Mouse (Mus musculus): ENCODE data around the gene Cspg4. TPM values are rescaled to one million over a fixed set of nuclear protein-coding genes. Genes with fewer than 3 reads are reported as not detected.
"Not testable (repeated sequence)": the region's sequence is repeated elsewhere in the genome, so short reads cannot be mapped to it uniquely, and the experiment has no call there.

The Cspg4 gene
- polyA plus RNA-seq, 1 experiment from 2014 or later: not detected

GRCm38 (mm10) chr9:56891517-56892011 is 26.7 kb downstream of the Cspg4 start:
- Histone ChIP-seq H3K27ac (no peak overlapping the region), H3K4me3 (ENCODE audit: inconsistent target) (no peak overlapping the region), H3K79me2 (ENCODE audit: inconsistent target) (no peaks in the 10 kb centered on the region), H3K36me3 (ENCODE audit: inconsistent target) (no peaks in the 10 kb centered on the region)
- WGBS (ENCODE audit: missing documents): 35% methylated on average over 10 of the region's 12 CpGs

GRCm38 (mm10) chr9:56892111-56892510 is 27.3 kb downstream of the Cspg4 start:
- Histone ChIP-seq H3K79me2 (ENCODE audit: inconsistent target) (no peaks in the 10 kb centered on the region), H3K27ac (no peak overlapping the region), H3K4me3 (ENCODE audit: inconsistent target) (no peak overlapping the region), H3K36me3 (ENCODE audit: inconsistent target) (no peaks in the 10 kb centered on the region)
- 96% methylated on average over 10 of the region's 10 CpGs for WGBS (ENCODE audit: missing documents)

- Histone ChIP-seq H3K27ac (no peak overlapping the region), H3K79me2 (ENCODE audit: inconsistent target) (no peaks in the 10 kb centered on the region), H3K36me3 (ENCODE audit: inconsistent target) (no peaks in the 10 kb centered on the region), H3K4me3 (ENCODE audit: inconsistent target) (no peak overlapping the region)
- WGBS (ENCODE audit: missing documents): 83% methylated on average over 8 of the region's 8 CpGs
These were observed 28.5 kb downstream of the Cspg4 start for GRCm38 (mm10) chr9:56893313-56893712.

- 8% methylated on average over 2 of the region's 3 CpGs for WGBS (ENCODE audit: missing documents)
- Histone ChIP-seq H3K79me2 (ENCODE audit: inconsistent target) (no peaks in the 10 kb centered on the region), H3K4me3 (ENCODE audit: inconsistent target) (no peak overlapping the region), H3K27ac (no peak overlapping the region), H3K36me3 (ENCODE audit: inconsistent target) (no peaks in the 10 kb centered on the region)
These were observed 29.2 kb downstream of the Cspg4 start for GRCm38 (mm10) chr9:56894006-56894405.

- WGBS (ENCODE audit: missing documents): 88% methylated on average over 12 of the region's 12 CpGs
- H3K4me3 ChIP-seq (ENCODE audit: inconsistent target): no peak overlapping the region
- no peaks in the 10 kb centered on the region for H3K79me2 ChIP-seq (ENCODE audit: inconsistent target)
- no peak overlapping the region for H3K27ac ChIP-seq
- H3K36me3 ChIP-seq (ENCODE audit: inconsistent target): no peaks in the 10 kb centered on the region
These were observed 31.9 kb downstream of the Cspg4 start for GRCm38 (mm10) chr9:56896779-56897178.

GRCm38 (mm10) chr9:56899409-56899808 is 34.6 kb downstream of the Cspg4 start:
- Histone ChIP-seq H3K27ac (no peak overlapping the region), H3K4me3 (ENCODE audit: inconsistent target) (no peak overlapping the region), H3K79me2 (ENCODE audit: inconsistent target) (no peaks in the 10 kb centered on the region), H3K36me3 (ENCODE audit: inconsistent target) (no peaks in the 10 kb centered on the region)
- 96% methylated on average over 11 of the region's 11 CpGs for WGBS (ENCODE audit: missing documents)

- H3K27ac ChIP-seq: no peak overlapping the region
- no peak overlapping the region for H3K4me3 ChIP-seq (ENCODE audit: inconsistent target)
- H3K79me2 ChIP-seq (ENCODE audit: inconsistent target): no peaks in the 10 kb centered on the region
- no peaks in the 10 kb centered on the region for H3K36me3 ChIP-seq (ENCODE audit: inconsistent target)
These were observed 35.2 kb downstream of the Cspg4 start for GRCm38 (mm10) chr9:56900060-56900459.

GRCm38 (mm10) chr9:56900571-56900970 is 35.7 kb downstream of the Cspg4 start:
- H3K4me3 ChIP-seq (ENCODE audit: inconsistent target): no peak overlapping the region
- no peaks in the 10 kb centered on the region for H3K36me3 ChIP-seq (ENCODE audit: inconsistent target)
- H3K27ac ChIP-seq: no peak overlapping the region
- 20% methylated on average over 9 of the region's 9 CpGs for WGBS (ENCODE audit: missing documents)
- no peaks in the 10 kb centered on the region for H3K79me2 ChIP-seq (ENCODE audit: inconsistent target)

GRCm38 (mm10) chr9:56901187-56901586 is 36.4 kb downstream of the Cspg4 start:
- 30% methylated on average over 4 of the region's 8 CpGs for WGBS (ENCODE audit: missing documents)
- H3K4me3 ChIP-seq (ENCODE audit: inconsistent target): no peak overlapping the region
- no peak overlapping the region for H3K27ac ChIP-seq
- no peaks in the 10 kb centered on the region for H3K79me2 ChIP-seq (ENCODE audit: inconsistent target)
- H3K36me3 ChIP-seq (ENCODE audit: inconsistent target): no peaks in the 10 kb centered on the region

GRCm38 (mm10) chr9:56903662-56904061 is 38.8 kb downstream of the Cspg4 start:
- Histone ChIP-seq H3K79me2 (ENCODE audit: inconsistent target) (no peaks in the 10 kb centered on the region), H3K4me3 (ENCODE audit: inconsistent target) (no peak overlapping the region), H3K27ac (no peak overlapping the region), H3K36me3 (ENCODE audit: inconsistent target) (no peaks in the 10 kb centered on the region)
- 90% methylated on average over 3 of the region's 3 CpGs for WGBS (ENCODE audit: missing documents)

- H3K27ac ChIP-seq: no peak overlapping the region
- H3K79me2 ChIP-seq (ENCODE audit: inconsistent target): no peaks in the 10 kb centered on the region
- 56% methylated on average over 9 of the region's 9 CpGs for WGBS (ENCODE audit: missing documents)
- H3K4me3 ChIP-seq (ENCODE audit: inconsistent target): no peak overlapping the region
- no peaks in the 10 kb centered on the region for H3K36me3 ChIP-seq (ENCODE audit: inconsistent target)
These were observed 42.7 kb downstream of the Cspg4 start for GRCm38 (mm10) chr9:56907549-56907948.

GRCm38 (mm10) chr9:56909991-56910390 is 45.2 kb downstream of the Cspg4 start:
- H3K36me3 ChIP-seq (ENCODE audit: inconsistent target); H3K4me3 ChIP-seq (ENCODE audit: inconsistent target); H3K27ac ChIP-seq; H3K79me2 ChIP-seq (ENCODE audit: inconsistent target): not testable (repeated sequence)
- 67% methylated on average over 4 of the region's 4 CpGs for WGBS (ENCODE audit: missing documents)

- no peak overlapping the region for H3K27ac ChIP-seq
- WGBS (ENCODE audit: missing documents): 75% methylated on average over 1 of the region's 1 CpGs
- no peaks in the 10 kb centered on the region for H3K79me2 ChIP-seq (ENCODE audit: inconsistent target)
- H3K36me3 ChIP-seq (ENCODE audit: inconsistent target): no peaks in the 10 kb centered on the region
- H3K4me3 ChIP-seq (ENCODE audit: inconsistent target): no peak overlapping the region
These were observed 46.2 kb downstream of the Cspg4 start for GRCm38 (mm10) chr9:56911017-56911416.

GRCm38 (mm10) chr9:56913991-56914390 is 49.2 kb downstream of the Cspg4 start:
- Histone ChIP-seq H3K79me2 (ENCODE audit: inconsistent target) (no peaks in the 10 kb centered on the region), H3K4me3 (ENCODE audit: inconsistent target) (no peak overlapping the region), H3K36me3 (ENCODE audit: inconsistent target) (peaks cover 17% of the 10 kb centered on the region), H3K27ac (no peak overlapping the region)
- 88% methylated on average over 9 of the region's 9 CpGs for WGBS (ENCODE audit: missing documents)

GRCm38 (mm10) chr9:56915116-56915515 is 50.3 kb downstream of the Cspg4 start:
- peaks cover 24% of the 10 kb centered on the region for H3K36me3 ChIP-seq (ENCODE audit: inconsistent target)
- WGBS (ENCODE audit: missing documents): 75% methylated on average over 1 of the region's 1 CpGs
- H3K4me3 ChIP-seq (ENCODE audit: inconsistent target): no peak overlapping the region
- no peaks in the 10 kb centered on the region for H3K79me2 ChIP-seq (ENCODE audit: inconsistent target)
- H3K27ac ChIP-seq: no peak overlapping the region

- Histone ChIP-seq H3K4me3 (ENCODE audit: inconsistent target) (no peak overlapping the region), H3K79me2 (ENCODE audit: inconsistent target) (no peaks in the 10 kb centered on the region), H3K36me3 (ENCODE audit: inconsistent target) (peaks cover 25% of the 10 kb centered on the region), H3K27ac (no peak overlapping the region)
- 87% methylated on average over 5 of the region's 5 CpGs for WGBS (ENCODE audit: missing documents)
These were observed 51.0 kb downstream of the Cspg4 start for GRCm38 (mm10) chr9:56915695-56916410.
